Mouse (Mus musculus) ES-Bruce4 (cell line): ENCODE results near the gene N4bp2l2. TPM values are rescaled to one million over a fixed set of nuclear protein-coding genes. Genes with fewer than 3 reads are reported as not detected.
A peak's percentile ranks its signal among the peaks of the same experiment; 100 is the strongest.
"Not testable (repeated sequence)": the region's sequence is repeated elsewhere in the genome, so short reads cannot be mapped to it uniquely, and the experiment has no call there.

ENCODE experiments used
- H3K27ac ChIP-seq: 2 replicates; pipeline ENCODE4 v1.5.1; 2012; ENCODE audit warnings: low read length, inconsistent platforms; ENCODE audit not compliant: insufficient read depth
- H3K27me3 ChIP-seq: 2 replicates; pipeline ENCODE4 v1.6.1; 2012; ENCODE audit warnings: mild to moderate bottlenecking, low read length, inconsistent platforms; ENCODE audit not compliant: control insufficient read depth, poor library complexity, insufficient read depth, severe bottlenecking
- H3K36me3 ChIP-seq: 2 replicates; pipeline ENCODE4 v1.6.1; 2012; ENCODE audit warnings: inconsistent platforms, mild to moderate bottlenecking, low read length, moderate library complexity; ENCODE audit not compliant: control insufficient read depth, poor library complexity, insufficient read depth, severe bottlenecking
- H3K4me1 ChIP-seq: one replicate; pipeline ENCODE4 v1.8.1; 2011; ENCODE audit warnings: low read length; ENCODE audit not compliant: control insufficient read depth, insufficient read depth
- H3K4me3 ChIP-seq: 2 replicates; pipeline ENCODE4 v1.5.1; 2011; ENCODE audit warnings: low read depth, mild to moderate bottlenecking, low read length
- H3K9ac ChIP-seq: 2 replicates; pipeline ENCODE4 v1.6.1; 2012; ENCODE audit warnings: low read depth, mild to moderate bottlenecking, inconsistent platforms; ENCODE audit not compliant: poor library complexity, severe bottlenecking
- H3K9me3 ChIP-seq: replicated peaks from 2 replicates; pipeline ENCODE4 v1.6.1; 2012; ENCODE audit warnings: mild to moderate bottlenecking, low read length, inconsistent platforms; ENCODE audit not compliant: control insufficient read depth, poor library complexity, insufficient read depth, severe bottlenecking
- CTCF ChIP-seq: IDR thresholded peaks from one replicate; pipeline ENCODE4 v1.8.1; 2011; ENCODE audit warnings: low read depth, low read length
- EP300 ChIP-seq: IDR thresholded peaks from 2 replicates; pipeline ENCODE4 v1.6.1; 2011; ENCODE audit warnings: low read depth, low read length; ENCODE audit not compliant: insufficient read depth
- POLR2A ChIP-seq: IDR thresholded peaks from one replicate; pipeline ENCODE4 v1.8.1; 2011; ENCODE audit warnings: low read length; ENCODE audit not compliant: insufficient read depth
- polyA plus RNA-seq: library from polyadenylated mRNA; stranded (reverse); fragments of >200 nt; gene quantifications from 2 replicates; pipeline ENCODE4 v1.2.4, GENCODE M21; 2011; ENCODE audit warnings: low read depth; ENCODE audit not compliant: missing spikeins, insufficient read depth, insufficient read length

Gene N4bp2l2
- 163 and 179 TPM in 2 replicates for polyA plus RNA-seq

GRCm38 (mm10) chr5:150666133-150666739 is at the start of gene N4bp2l2:
Gene N4bp2l2, minus strand, starts transcription at chr5:150666183.
- peak within 1 kb of the TSS; percentile 96 for H3K9ac ChIP-seq
- peaks cover 15% of the 10 kb centered on the region for H3K36me3 ChIP-seq
- H3K9me3 ChIP-seq, H3K4me1 ChIP-seq, H3K27me3 ChIP-seq: not testable (repeated sequence)
- H3K4me3 ChIP-seq, result peak within 1 kb of the TSS; percentile 81
- peak within 1 kb of the TSS; percentile 64 for H3K27ac ChIP-seq

GRCm38 (mm10) chr5:150713431-150713830 is 47.4 kb upstream of the N4bp2l2 start:
- Histone ChIP-seq H3K27ac (no peak overlapping the region), H3K4me1 (peaks cover 2% of the 10 kb centered on the region), H3K27me3 (no peaks in the 10 kb centered on the region), H3K9me3 (no peaks in the 10 kb centered on the region), H3K36me3 (no peaks in the 10 kb centered on the region), H3K9ac (no peak overlapping the region), H3K4me3 (no peak overlapping the region)
- TF ChIP-seq POLR2A (no peak), EP300 (no peak), CTCF (no peak)

GRCm38 (mm10) chr5:150711503-150711902 is 45.5 kb upstream of the N4bp2l2 start:
- Histone ChIP-seq H3K9me3 (no peaks in the 10 kb centered on the region), H3K27me3 (no peaks in the 10 kb centered on the region), H3K27ac (no peak overlapping the region), H3K9ac (no peak overlapping the region), H3K4me1 (peaks cover 2% of the 10 kb centered on the region), H3K36me3 (no peaks in the 10 kb centered on the region), H3K4me3 (no peak overlapping the region)
- TF ChIP-seq POLR2A (no peak), EP300 (no peak), CTCF (no peak)

GRCm38 (mm10) chr5:150707181-150707580 is 41.2 kb upstream of the N4bp2l2 start:
- not testable (repeated sequence) for H3K36me3 ChIP-seq, H3K27ac ChIP-seq

GRCm38 (mm10) chr5:150706651-150707050 is 40.7 kb upstream of the N4bp2l2 start:
- H3K27me3 ChIP-seq, H3K27ac ChIP-seq, H3K9ac ChIP-seq, H3K4me1 ChIP-seq, H3K36me3 ChIP-seq, H3K4me3 ChIP-seq, H3K9me3 ChIP-seq: not testable (repeated sequence)

More at GRCm38 (mm10) chr5:150707181-150707580, 41.2 kb upstream of the N4bp2l2 start:
- H3K4me3 ChIP-seq, H3K9me3 ChIP-seq, H3K27me3 ChIP-seq, H3K4me1 ChIP-seq, H3K9ac ChIP-seq: not testable (repeated sequence)

GRCm38 (mm10) chr5:150702714-150703113 is 36.7 kb upstream of the N4bp2l2 start:
- Histone ChIP-seq H3K4me1 (no peaks in the 10 kb centered on the region), H3K9ac (no peak overlapping the region), H3K4me3 (no peak overlapping the region), H3K27ac (no peak overlapping the region), H3K36me3 (no peaks in the 10 kb centered on the region), H3K27me3 (no peaks in the 10 kb centered on the region), H3K9me3 (no peaks in the 10 kb centered on the region)
- TF ChIP-seq CTCF, result no peak
- TF ChIP-seq POLR2A, result no peak
- TF ChIP-seq EP300, result no peak
